ENCODE assay signal across 13 mouse cellular contexts in the genomic region with DNA sequence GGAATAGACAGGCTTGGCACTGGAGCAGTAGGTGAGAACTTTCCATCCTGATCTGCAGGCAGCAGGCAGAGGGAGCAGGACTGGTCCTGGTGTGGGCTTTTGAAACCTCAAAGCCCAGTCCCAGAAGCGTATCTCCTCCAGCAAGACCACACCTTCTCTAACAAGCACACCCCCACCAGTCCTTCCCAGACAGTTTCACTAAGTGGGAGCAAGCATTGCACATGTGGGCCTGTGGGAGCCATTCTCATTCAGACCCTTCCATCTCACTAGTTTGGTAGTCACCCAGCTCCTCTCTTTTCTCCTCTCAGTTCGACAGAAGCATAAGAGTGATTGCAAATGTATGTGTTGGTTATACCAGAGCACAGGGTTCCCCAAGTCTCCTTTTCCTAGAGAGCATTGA.
"Had no signal": no experiment of that assay in that cellular context is flagged by ENCODE, and none has a peak within 500 bp of the region (broad histone marks: within the 10 kb centered on the region; RNA-seq: fewer than 3 reads in every experiment).

No protein-coding gene starts in this region.

- H3K4me3 ChIP-seq: limb, embryonic 15.5 days; midbrain, embryonic 12.5 days; neural tube, embryonic 13.5 days had no signal

- H3K27me3 ChIP-seq: limb, embryonic 15.5 days; midbrain, embryonic 12.5 days; neural tube, embryonic 13.5 days had no signal

- H3K9me3 ChIP-seq: limb, embryonic 15.5 days; midbrain, embryonic 12.5 days; neural tube, embryonic 13.5 days had no signal

- ATAC-seq: midbrain, embryonic 16.5 days had no signal

- DNase-seq: kidney, postnatal 25 days; layer of hippocampus, adult 9-11 months; layer of hippocampus, postnatal 36 days; lung, adult 2 months; lung, postnatal 10 days; lung, postnatal 4 days; right cerebral cortex, postnatal 14 days; thymus, postnatal 36 days had no signal

- H3K9ac ChIP-seq: limb, embryonic 15.5 days; liver, embryonic 14.5 days; midbrain, embryonic 12.5 days; neural tube, embryonic 13.5 days had no signal

- H3K4me2 ChIP-seq: limb, embryonic 15.5 days; midbrain, embryonic 12.5 days; neural tube, embryonic 13.5 days had no signal

- H3K27ac ChIP-seq: limb, embryonic 15.5 days; liver, embryonic 14.5 days; midbrain, embryonic 12.5 days; neural tube, embryonic 13.5 days had no signal

- H3K36me3 ChIP-seq: limb, embryonic 15.5 days; midbrain, embryonic 12.5 days; neural tube, embryonic 13.5 days had no signal
